Comparison of ENCODE assay signal across 8 mouse cellular contexts in genomic region chr3:101161421-101161940, GRCm38 (mm10). TPM values are rescaled to one million over a fixed set of nuclear protein-coding genes. Genes with fewer than 3 reads are reported as not detected.
DNase-seq lines count a peak whose midpoint lies in the region; ATAC-seq lines count a peak whose summit lies in the region.

No protein-coding gene starts in this region.

- H3K9me3 ChIP-seq in heart, embryonic 11.5 days (replicated peaks; ENCODE audit: control insufficient read depth, low read length) = no peaks in the 10 kb centered on the region
- no peaks in the 10 kb centered on the region for H3K9me3 ChIP-seq in hindbrain, embryonic 13.5 days

- H3K36me3 ChIP-seq in heart, embryonic 11.5 days (ENCODE audit: control insufficient read depth, insufficient read depth, low read length) = no peaks in the 10 kb centered on the region
- H3K36me3 ChIP-seq in hindbrain, embryonic 13.5 days = no peaks in the 10 kb centered on the region

- no peak for ATAC-seq in heart, embryonic 11.5 days (replicated peaks; ENCODE audit: insufficient number of reproducible peaks, low FRiP score, low TSS enrichment)
- ATAC-seq in hindbrain, embryonic 13.5 days (ENCODE audit: low FRiP score) = peak; percentile 26; the same call in 1 of the 2 replicates

- H3K27ac ChIP-seq in heart, embryonic 11.5 days (ENCODE audit: low read depth, low read length) = peak overlapping the region; percentile 29; the same call in 1 of the 2 replicates
- peak overlapping the region; percentile 58; the same call in 1 of the 2 replicates for H3K27ac ChIP-seq in hindbrain, embryonic 13.5 days

- WGBS in heart, embryonic 11.5 days (ENCODE audit: insufficient replicate concordance) = 17% methylated on average over 11 of the region's 11 CpGs
- WGBS in hindbrain, embryonic 13.5 days = 20% methylated on average over 11 of the region's 11 CpGs

- H3K4me2 ChIP-seq in heart, embryonic 11.5 days = peak overlapping the region; percentile 42
- H3K4me2 ChIP-seq in hindbrain, embryonic 13.5 days = peak overlapping the region; percentile 15; the same call in 1 of the 2 replicates

- no peak for DNase-seq in heart, adult 18-20 months
- peak; percentile 84 for DNase-seq in embryo, embryonic 10 days (ENCODE audit: low spot score)
- peak; percentile 77 for DNase-seq in neural tube, embryonic 10.5 days (ENCODE audit: extremely low spot score, low spot score)
- no peak for DNase-seq in spleen, postnatal 10 days (ENCODE audit: low spot score in 2 of 2)
- no peak for DNase-seq in B cell, adult 2 months
- no peak for DNase-seq in ovary, postnatal 14 days (ENCODE audit: low spot score)

- peaks cover 35% of the 10 kb centered on the region for H3K4me1 ChIP-seq in heart, embryonic 11.5 days (ENCODE audit: control insufficient read depth, insufficient read depth, low read length)
- H3K4me1 ChIP-seq in hindbrain, embryonic 13.5 days (replicated peaks) = peaks cover 28% of the 10 kb centered on the region

- H3K9ac ChIP-seq in heart, embryonic 11.5 days (ENCODE audit: low read depth, low read length) = peak overlapping the region; percentile 39; the same call in 1 of the 2 replicates
- H3K9ac ChIP-seq in hindbrain, embryonic 13.5 days = 0 out of 2 replicates have a peak overlapping the region, but pooled peaks have one; percentile 8

- H3K27me3 ChIP-seq in heart, embryonic 11.5 days (ENCODE audit: control insufficient read depth, insufficient read depth, low read length) = no peaks in the 10 kb centered on the region
- no peaks in the 10 kb centered on the region for H3K27me3 ChIP-seq in hindbrain, embryonic 13.5 days

- no peak overlapping the region for H3K4me3 ChIP-seq in heart, embryonic 11.5 days (ENCODE audit: low read depth, low read length)
- no peak overlapping the region for H3K4me3 ChIP-seq in hindbrain, embryonic 13.5 days

RNA-seq across cellular contexts. Expression of gene Ptgfrn, which starts 51.4 kb away (rescaled TPM):
- 7.4 and 8.3 TPM in 2 replicates for polyA plus RNA-seq in heart, embryonic 11.5 days (2014; fragmentation: Nextera tagmentation; extraction: Ambion mirVana)
- 10 to 100 TPM; 19.8 to 21.3 TPM for total RNA-seq in heart, adult 18-20 months (2021)
- polyA plus RNA-seq in hindbrain, embryonic 13.5 days (2015; fragmentation: Nextera tagmentation; extraction: Ambion mirVana) = 2.1 and 2.4 TPM in 2 replicates

Comparison
In these comparisons a context has a peak if more than half of its experiments do, and no peak if none do; other contexts are left out.
1. DNase-seq: peak in embryo, embryonic 10 days (single experiment) and neural tube, embryonic 10.5 days (single experiment); none in heart, adult 18-20 months (0 of 2), spleen, postnatal 10 days (0 of 2), B cell, adult 2 months (0 of 2) and ovary, postnatal 14 days (single experiment).